Mouse (Mus musculus) spleen, postnatal 36 days (tissue): ENCODE results near the gene Prr22.

Source experiments
- DNase-seq, 2 experiments: peaks; one replicate each; pipeline ENCODE4 v3.0.0; 2022; ENCODE audit warnings: low spot score in 2 of 2, mixed read lengths in 1 of 2

The Prr22 gene

GRCm38 (mm10) chr17:56769950-56770349 is at the start of gene Prr22:
TSS of gene Prr22 (plus strand) at chr17:56770250.
- DNase-seq, result no peak

- DNase-seq, result no peak
Measured at GRCm38 (mm10) chr17:56722441-56722840, 47.6 kb upstream of the Prr22 start.

- DNase-seq, result no peak
Measured at GRCm38 (mm10) chr17:56723419-56724161, 46.5 kb upstream of the Prr22 start.

GRCm38 (mm10) chr17:56727029-56727649 is 42.9 kb upstream of the Prr22 start:
- no peak for DNase-seq

GRCm38 (mm10) chr17:56727659-56728058 is 42.4 kb upstream of the Prr22 start:
- no peak for DNase-seq

GRCm38 (mm10) chr17:56728117-56728516 is 41.9 kb upstream of the Prr22 start:
- DNase-seq, result no peak

GRCm38 (mm10) chr17:56729151-56729550 is 40.9 kb upstream of the Prr22 start:
- no peak for DNase-seq

GRCm38 (mm10) chr17:56729656-56730055 is 40.4 kb upstream of the Prr22 start:
- no peak for DNase-seq

GRCm38 (mm10) chr17:56736534-56736933 is 33.5 kb upstream of the Prr22 start:
- no peak for DNase-seq

- DNase-seq, result no peak
Measured at GRCm38 (mm10) chr17:56738221-56738620, 31.8 kb upstream of the Prr22 start.

GRCm38 (mm10) chr17:56740118-56740787 is 29.8 kb upstream of the Prr22 start:
- DNase-seq, result no peak

- no peak for DNase-seq
Measured at GRCm38 (mm10) chr17:56740788-56741160, 29.3 kb upstream of the Prr22 start.

- DNase-seq, result no peak
Measured at GRCm38 (mm10) chr17:56744173-56744572, 25.9 kb upstream of the Prr22 start.

- DNase-seq, result no peak
Measured at GRCm38 (mm10) chr17:56751404-56752072, 18.5 kb upstream of the Prr22 start.

- DNase-seq, result no peak
Measured at GRCm38 (mm10) chr17:56753452-56753851, 16.6 kb upstream of the Prr22 start.

GRCm38 (mm10) chr17:56754271-56755185 is 15.5 kb upstream of the Prr22 start:
- DNase-seq, result no peak

- DNase-seq, result no peak
Measured at GRCm38 (mm10) chr17:56756703-56757399, 13.2 kb upstream of the Prr22 start.

GRCm38 (mm10) chr17:56757416-56758123 is 12.5 kb upstream of the Prr22 start, which contains the start of gene Nrtn:
TSS of gene Nrtn (minus strand) at chr17:56757530.
- DNase-seq, result peak; percentile 53 to 71

- DNase-seq, result peak; percentile 70 to 81
Measured at GRCm38 (mm10) chr17:56758132-56758531, 11.9 kb upstream of the Prr22 start.

GRCm38 (mm10) chr17:56759261-56759660 is 10.8 kb upstream of the Prr22 start:
- no peak for DNase-seq
